Mouse (Mus musculus) neural tube, embryonic 10.5 days (tissue): ENCODE measurements around the gene Cc2d2b.

Experiments
- DNase-seq: peaks from one replicate; pipeline ENCODE4 v3.0.0-alpha.2; 2017; ENCODE audit warnings: low spot score; ENCODE audit errors: extremely low spot score

Cc2d2b gene

GRCm38 (mm10) chr19:40748559-40748958, at the start of gene Cc2d2b:
TSS of gene Cc2d2b (plus strand) at chr19:40748753.
- no peak for DNase-seq

GRCm38 (mm10) chr19:40699816-40700215, 48.7 kb upstream of the Cc2d2b start:
- DNase-seq: no peak

GRCm38 (mm10) chr19:40702406-40702805, 46.1 kb upstream of the Cc2d2b start:
- no peak for DNase-seq

DNA sequence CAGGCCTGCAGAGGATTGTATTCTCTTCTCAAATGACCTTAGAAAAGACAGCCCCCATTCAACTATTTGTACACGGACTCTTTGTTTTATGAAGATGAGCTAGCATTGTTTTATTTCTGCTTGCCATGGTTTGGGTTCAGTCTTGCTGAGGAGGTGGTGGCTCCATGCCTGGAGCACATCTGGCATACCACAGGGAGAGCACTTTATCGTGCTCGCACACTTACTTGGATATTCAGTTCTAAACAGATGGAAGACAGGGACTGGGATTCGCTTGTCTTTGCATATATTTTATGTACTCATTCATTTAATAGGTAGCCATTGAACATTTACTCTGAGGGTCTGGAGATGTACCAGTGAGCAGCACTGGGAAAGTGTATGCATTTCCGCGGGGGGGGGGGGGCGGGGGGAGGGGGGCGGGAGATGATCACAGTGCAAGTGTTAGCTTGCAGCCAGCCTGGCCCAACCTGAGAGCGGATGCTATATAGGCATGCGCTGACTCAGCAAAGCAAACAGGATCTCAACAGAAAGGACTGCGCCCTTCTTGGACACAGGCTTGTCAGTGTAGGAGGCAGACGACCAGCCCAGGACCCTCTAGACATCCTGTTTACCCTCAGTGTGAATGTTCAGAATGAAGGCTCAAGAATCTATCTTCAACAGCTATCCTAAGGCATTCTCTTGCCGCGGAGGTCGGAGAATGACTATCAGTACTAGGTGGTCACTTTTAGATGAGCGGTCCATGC, 35.5 kb upstream of the Cc2d2b start:
- DNase-seq: no peak

- no peak for DNase-seq
These were observed 33.9 kb upstream of the Cc2d2b start for GRCm38 (mm10) chr19:40714700-40715099.

DNA sequence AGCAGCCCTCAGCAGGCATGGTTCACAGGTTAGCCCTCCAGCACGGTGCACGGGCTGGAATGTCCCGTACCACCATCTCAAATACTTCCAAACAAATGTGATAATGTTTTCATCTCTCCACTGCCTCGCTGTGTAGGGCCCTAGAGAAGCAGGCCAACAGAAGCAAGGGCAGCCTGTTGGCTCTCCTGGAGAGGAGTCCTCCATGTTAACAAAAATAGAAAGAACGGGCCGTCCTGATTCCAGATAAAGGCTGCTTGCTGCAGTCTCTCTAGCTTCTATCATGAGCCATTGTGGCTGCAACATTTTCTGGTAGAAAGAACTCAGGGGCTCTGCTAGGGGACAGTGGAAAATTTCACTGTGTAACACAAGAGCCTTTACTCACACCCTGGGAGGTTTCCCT, 31.6 kb upstream of the Cc2d2b start:
- DNase-seq: no peak

GRCm38 (mm10) chr19:40719439-40720105, 29.0 kb upstream of the Cc2d2b start:
- DNase-seq: no peak

GRCm38 (mm10) chr19:40720381-40720780, 28.2 kb upstream of the Cc2d2b start:
- DNase-seq: no peak

DNA sequence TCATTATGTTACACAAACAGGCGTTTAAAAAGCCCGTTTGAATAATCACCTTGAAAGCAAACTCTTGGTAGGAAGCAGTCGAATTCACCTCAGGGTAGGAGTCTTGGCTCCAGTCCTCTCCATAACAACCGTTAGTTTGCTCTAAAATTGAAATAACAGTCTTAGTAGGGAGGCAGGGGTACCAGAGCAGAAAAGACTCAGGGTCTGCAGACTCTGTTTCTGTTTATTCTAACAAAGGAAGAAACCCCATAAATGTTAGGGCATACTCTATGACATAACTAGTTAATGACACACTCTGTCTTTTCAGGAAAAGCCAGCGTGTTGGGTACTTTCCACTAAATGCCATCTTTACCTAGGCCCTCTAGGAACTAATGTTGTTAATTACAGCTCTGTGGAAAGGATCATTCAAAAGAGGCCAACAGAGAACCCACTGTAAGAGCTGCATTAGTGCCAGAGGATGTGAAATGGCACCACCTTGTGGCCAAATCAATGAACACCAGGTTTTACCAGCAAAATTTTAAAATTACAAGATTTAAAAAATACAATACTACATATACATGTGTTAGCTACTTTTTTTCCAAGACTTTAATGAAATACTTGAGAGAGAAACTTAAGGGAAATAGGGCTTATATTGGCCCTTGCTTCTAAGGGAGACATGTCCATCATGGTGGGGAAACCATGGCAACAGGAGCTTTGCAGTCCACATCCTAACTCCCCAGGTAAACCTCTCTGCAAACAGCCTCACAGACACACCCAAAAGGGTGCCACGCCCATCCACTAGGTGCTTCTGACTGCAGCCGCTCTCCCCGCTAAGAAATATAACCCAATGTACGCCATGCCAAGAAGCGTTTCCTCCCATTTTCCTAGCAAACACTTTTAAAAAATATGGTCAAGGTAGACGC, 26.2 kb upstream of the Cc2d2b start:
- DNase-seq: peak; percentile 38

GRCm38 (mm10) chr19:40723516-40723915, 25.0 kb upstream of the Cc2d2b start:
- DNase-seq: no peak

DNA sequence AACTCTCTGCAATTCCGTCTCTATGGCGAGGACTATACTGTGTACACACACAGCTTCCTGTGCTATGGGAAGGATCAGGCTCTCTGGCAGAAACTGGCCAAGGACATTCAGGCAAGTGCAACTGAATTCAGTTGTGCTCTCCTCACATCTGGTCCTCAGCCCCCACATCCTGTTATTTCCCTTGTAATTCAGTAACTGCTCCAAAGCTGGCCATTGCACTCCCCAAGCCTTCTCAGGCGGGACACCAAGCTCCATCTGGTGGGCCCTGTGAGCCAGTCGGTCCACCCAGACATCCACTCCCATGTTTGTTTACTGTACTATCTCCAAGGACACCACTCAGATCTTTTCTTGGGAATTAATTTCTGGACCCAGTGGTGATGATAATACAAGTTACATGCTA, 22.4 kb upstream of the Cc2d2b start:
- DNase-seq: no peak

DNA sequence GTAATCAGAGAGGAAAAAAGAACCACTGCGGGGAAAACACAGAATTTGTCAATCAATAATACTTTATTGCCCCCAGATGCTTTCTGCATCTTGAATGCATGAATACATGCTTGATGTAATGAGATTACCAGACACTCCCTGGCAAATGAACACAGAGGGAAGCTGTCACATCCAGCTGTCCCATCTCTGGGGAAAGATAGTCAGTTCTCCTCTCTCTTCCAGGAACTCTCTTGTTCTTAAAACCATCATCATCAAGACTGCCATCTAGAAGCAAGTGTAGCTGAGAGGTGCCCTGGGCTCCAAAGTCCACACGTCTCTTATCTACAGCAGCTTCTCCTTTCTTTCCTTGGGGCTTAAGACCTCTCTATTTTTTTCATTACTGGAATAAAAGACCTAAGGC, 21.9 kb upstream of the Cc2d2b start:
- DNase-seq: no peak

- DNase-seq: no peak
These were observed 20.3 kb upstream of the Cc2d2b start for GRCm38 (mm10) chr19:40728213-40728612.

- DNase-seq: no peak
These were observed 19.7 kb upstream of the Cc2d2b start for GRCm38 (mm10) chr19:40728732-40729420.

GRCm38 (mm10) chr19:40733409-40733808, 15.1 kb upstream of the Cc2d2b start:
- no peak for DNase-seq

- no peak for DNase-seq
These were observed 14.7 kb upstream of the Cc2d2b start for GRCm38 (mm10) chr19:40733849-40734248.

DNA sequence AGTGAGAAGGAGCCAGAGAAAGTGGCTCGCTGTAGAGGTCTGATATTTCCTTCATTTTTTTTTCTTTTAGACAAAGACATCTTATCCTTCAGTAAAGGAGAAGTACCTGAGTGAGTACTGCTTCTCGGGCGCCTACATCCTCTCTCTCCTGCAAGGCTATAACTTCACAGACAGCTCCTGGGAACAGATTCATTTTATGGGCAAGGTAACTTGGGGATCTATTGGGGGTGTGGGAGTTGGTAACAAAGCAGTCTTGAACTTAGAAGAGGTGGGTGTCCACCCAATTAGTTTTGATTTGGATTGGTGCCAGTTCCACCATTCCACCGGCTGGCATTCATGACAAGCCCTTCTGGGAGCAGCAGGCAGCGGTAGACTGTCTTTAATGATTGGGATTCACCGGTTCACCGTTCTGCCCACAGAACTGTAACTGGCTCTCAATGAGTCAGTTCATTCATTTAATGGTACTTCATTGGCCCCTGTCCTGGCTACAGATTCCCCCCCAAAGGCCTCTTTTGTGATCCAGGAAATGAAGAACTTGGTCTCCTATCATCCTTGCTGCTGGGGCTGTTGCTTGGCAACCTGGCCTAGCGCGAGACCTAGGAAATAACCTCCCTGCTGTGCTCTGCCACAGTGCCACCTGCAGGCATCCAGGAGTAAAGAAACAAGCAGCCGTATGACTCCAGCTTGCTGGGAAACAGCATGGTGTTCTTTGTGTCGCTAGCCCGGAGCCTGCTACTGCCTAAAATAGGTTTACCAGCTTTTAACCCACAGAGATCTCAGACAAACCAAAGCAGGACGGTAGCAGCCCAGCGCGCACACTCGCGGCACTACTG, 11.7 kb upstream of the Cc2d2b start:
- peak; percentile 83 for DNase-seq

DNA sequence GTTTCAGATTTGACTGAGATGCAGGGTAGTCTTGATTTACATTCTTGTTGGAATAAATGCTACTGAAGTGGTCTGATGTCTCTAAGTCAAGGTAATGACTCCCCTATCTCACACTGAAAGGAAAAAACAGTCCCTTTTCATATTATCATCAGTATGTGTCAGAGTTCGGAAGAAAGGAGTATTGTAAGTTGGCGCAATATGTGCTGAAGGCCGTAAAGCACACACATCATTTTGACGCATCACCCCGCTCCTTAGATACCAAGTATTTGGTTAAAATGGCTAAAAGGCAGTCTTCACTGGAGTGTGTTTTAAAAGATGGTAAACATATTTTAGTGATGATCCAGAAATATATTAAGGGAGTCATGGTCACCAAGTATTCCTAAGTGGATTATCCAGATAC, 10.9 kb upstream of the Cc2d2b start:
- no peak for DNase-seq

DNA sequence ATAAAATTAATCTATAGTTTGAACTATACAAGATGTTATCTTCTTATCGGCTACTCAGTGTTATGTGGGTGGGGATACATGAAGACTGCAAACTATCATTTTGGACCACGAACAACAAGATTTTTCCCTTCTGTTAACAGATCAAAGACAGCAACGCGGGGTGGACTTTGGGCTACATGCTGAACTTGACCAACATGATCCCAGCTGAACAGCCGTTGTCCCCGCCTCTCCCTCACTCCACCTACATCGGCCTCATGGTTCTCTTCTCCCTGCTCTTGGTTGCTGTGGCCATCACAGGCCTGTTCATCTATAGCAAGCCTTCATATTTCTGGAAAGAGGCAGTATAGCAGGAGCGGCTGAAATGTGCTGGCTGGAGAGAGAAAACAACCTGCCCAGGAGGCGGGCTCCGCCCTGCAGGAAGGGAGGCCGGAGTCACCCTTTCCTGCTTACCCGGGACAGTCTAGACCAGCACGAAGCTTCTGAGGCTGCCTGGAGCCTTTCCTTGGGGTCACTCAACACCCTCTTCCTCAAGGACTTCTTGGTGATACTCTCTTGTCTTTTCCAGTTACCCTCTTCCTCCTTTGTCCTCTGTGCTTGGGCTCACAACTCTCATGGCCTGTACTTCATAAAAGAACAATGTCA, 9.7 kb upstream of the Cc2d2b start:
- no peak for DNase-seq

GRCm38 (mm10) chr19:40746603-40747002, 1.9 kb upstream of the Cc2d2b start:
- no peak for DNase-seq
